Mouse (Mus musculus) ES-E14 (cell line): ENCODE measurements around the gene Hoxa13. TPM values are rescaled to one million over a fixed set of nuclear protein-coding genes. Genes with fewer than 3 reads are reported as not detected.
A peak's percentile ranks its signal among the peaks of the same experiment; 100 is the strongest.

Experiments
- DNase-seq: peaks from one replicate; pipeline ENCODE4 v3.0.0-alpha.2; 2013; ENCODE audit warnings: low read depth, low spot score
- H3K27ac ChIP-seq: 2 replicates; pipeline ENCODE4 v1.5.1; 2012; ENCODE audit warnings: low read depth, mild to moderate bottlenecking, low read length, moderate library complexity, mixed read lengths; ENCODE audit not compliant: poor library complexity, insufficient read depth, severe bottlenecking
- H3K36me3 ChIP-seq: 2 replicates; pipeline ENCODE4 v1.6.1; 2012; ENCODE audit warnings: mild to moderate bottlenecking, low read length, moderate library complexity, mixed read lengths; ENCODE audit not compliant: control insufficient read depth, poor library complexity, insufficient read depth, severe bottlenecking
- H3K4me1 ChIP-seq, 2 experiments: fragments of 150-350 bp in 1 of 2; sonication (generic) in 1 of 2; 2 replicates each; pipeline ENCODE4 v1.6.1; 2012; ENCODE audit warnings: low read length in 2 of 2, mild to moderate bottlenecking in 1 of 2, mixed read lengths in 1 of 2; ENCODE audit not compliant: control insufficient read depth in 2 of 2, insufficient read depth in 2 of 2, poor library complexity in 1 of 2
- H3K4me3 ChIP-seq, 2 experiments: fragments of 150-350 bp in 1 of 2; sonication (generic) in 1 of 2; 2 replicates each; pipeline ENCODE4 v1.5.1; 2012; ENCODE audit warnings: low read length in 2 of 2, low read depth in 1 of 2, mild to moderate bottlenecking in 1 of 2, mixed read lengths in 1 of 2; ENCODE audit not compliant: insufficient read depth in 1 of 2, poor library complexity in 1 of 2, severe bottlenecking in 1 of 2
- H3K9ac ChIP-seq: 2 replicates; pipeline ENCODE4 v1.6.1; 2012; ENCODE audit warnings: low read depth, mild to moderate bottlenecking, low read length, mixed read lengths; ENCODE audit not compliant: poor library complexity, insufficient read depth, severe bottlenecking
- H3K9me3 ChIP-seq: fragments of 150-350 bp; sonication (generic); 2 replicates; pipeline ENCODE4 v1.6.1; 2012; ENCODE audit warnings: low read depth, mild to moderate bottlenecking, low read length; ENCODE audit not compliant: control insufficient read depth, insufficient read depth
- CHD2 ChIP-seq: IDR thresholded peaks from 2 replicates; pipeline ENCODE4 v1.6.1; 2014; ENCODE audit warnings: mild to moderate bottlenecking, low read depth, low read length, inconsistent platforms
- HCFC1 ChIP-seq: IDR thresholded peaks from 2 replicates; pipeline ENCODE4 v1.6.1; 2012; ENCODE audit warnings: low read length, inconsistent platforms, borderline replicate concordance; ENCODE audit not compliant: insufficient read depth
- MAFK ChIP-seq: IDR thresholded peaks from 2 replicates; pipeline ENCODE4 v1.6.1; 2014; ENCODE audit warnings: mild to moderate bottlenecking, low read depth, low read length, inconsistent platforms; ENCODE audit not compliant: insufficient read depth
- ZC3H11A ChIP-seq: IDR thresholded peaks from 2 replicates; pipeline ENCODE4 v1.6.1; 2012; ENCODE audit warnings: low read depth, mild to moderate bottlenecking, inconsistent platforms, low read length, borderline replicate concordance
- ZNF384 ChIP-seq: IDR thresholded peaks from 2 replicates; pipeline ENCODE4 v1.6.1; 2012; ENCODE audit warnings: low read depth, low read length, inconsistent platforms
- in situ Hi-C, 2 experiments: fragments of 600-800 bp; cut with MboI; formaldehyde crosslinking; loops; one replicate each; pipeline ENCODE4 v1.15.1; 2025; ENCODE audit warnings: low sequenced_read_pairs in 2 of 2, inconsistent platforms in 1 of 2; ENCODE audit not compliant: unreplicated experiment in 2 of 2
- total RNA-seq: library from RNA; depleted of rRNA; stranded (reverse); fragments of 300-350 nt; gene quantifications from 2 replicates; pipeline ENCODE4 v1.2.3, GENCODE M21; 2012

The Hoxa13 gene
- total RNA-seq, 1 experiment = 0.40 TPM

- no peak overlapping the region for H3K27ac ChIP-seq
These were observed 30.6 kb upstream of the Hoxa13 start for GRCm38 (mm10) chr6:52291021-52291860.

GRCm38 (mm10) chr6:52290186-52290585 lies 29.5 kb upstream of the Hoxa13 start:
- Histone ChIP-seq H3K9me3 (no peaks in the 10 kb centered on the region), H3K36me3 (no peaks in the 10 kb centered on the region), H3K9ac (no peak overlapping the region), H3K4me1 (no peaks in the 10 kb centered on the region), H3K4me3 (no peak overlapping the region), H3K27ac (no peak overlapping the region)
- TF ChIP-seq CHD2 (no peak), HCFC1 (no peak), MAFK (no peak), ZC3H11A (no peak), ZNF384 (no peak)
- DNase-seq = no peak
- in situ Hi-C loops = loop anchor here in 1 of 2 experiments (25.0 kb wide), 1 partner anchor 547 kb away; no protein-coding TSS in a partner anchor

More at GRCm38 (mm10) chr6:52291021-52291860, 30.6 kb upstream of the Hoxa13 start:
- Histone ChIP-seq H3K9me3 (no peaks in the 10 kb centered on the region), H3K4me3 (peak overlapping the region; percentile 55 to 64), H3K4me1 (no peaks in the 10 kb centered on the region), H3K36me3 (no peaks in the 10 kb centered on the region), H3K9ac (peak overlapping the region; percentile 9; the same call in 1 of the 2 replicates)
- no peak for DNase-seq
- in situ Hi-C loops = loop anchor here in 1 of 2 experiments (25.0 kb wide), 1 partner anchor 546 kb away; no protein-coding TSS in a partner anchor
- no peak for TF ChIP-seq MAFK
- no peak for TF ChIP-seq ZC3H11A
- peak; percentile 24; the same call in 1 of the 2 replicates for TF ChIP-seq HCFC1
- TF ChIP-seq ZNF384 = no peak
- peak; percentile 50; the same call in 1 of the 2 replicates for TF ChIP-seq CHD2

GRCm38 (mm10) chr6:52283896-52284295 lies 23.2 kb upstream of the Hoxa13 start:
- Histone ChIP-seq H3K9ac (no peak overlapping the region), H3K9me3 (no peaks in the 10 kb centered on the region), H3K4me1 (no peaks in the 10 kb centered on the region), H3K4me3 (no peak overlapping the region), H3K36me3 (no peaks in the 10 kb centered on the region), H3K27ac (no peak overlapping the region)
- in situ Hi-C loops = loop anchor here in 1 of 2 experiments (25.0 kb wide), 1 partner anchor 553 kb away; no protein-coding TSS in a partner anchor
- DNase-seq = no peak
- TF ChIP-seq ZC3H11A = no peak
- TF ChIP-seq ZNF384 = no peak
- TF ChIP-seq MAFK = no peak
- no peak for TF ChIP-seq CHD2
- no peak for TF ChIP-seq HCFC1

GRCm38 (mm10) chr6:52281084-52281483 lies 20.4 kb upstream of the Hoxa13 start:
- no peaks in the 10 kb centered on the region for H3K36me3 ChIP-seq
- H3K27ac ChIP-seq = no peak overlapping the region
- H3K4me3 ChIP-seq = 0 out of 4 replicates have a peak overlapping the region, but pooled peaks of 1 of the 2 experiments have one; percentile 2
- in situ Hi-C loops = loop anchor here in 1 of 2 experiments (25.0 kb wide), 1 partner anchor 556 kb away; no protein-coding TSS in a partner anchor
- DNase-seq = no peak
- no peak overlapping the region for H3K9ac ChIP-seq
- no peaks in the 10 kb centered on the region for H3K9me3 ChIP-seq
- no peaks in the 10 kb centered on the region for H3K4me1 ChIP-seq
- no peak for TF ChIP-seq ZNF384
- no peak for TF ChIP-seq CHD2
